Mouse (Mus musculus) embryonic facial prominence, embryonic 13.5 days (tissue): Measurements from ENCODE around the gene Dupd1. TPM values are rescaled to one million over a fixed set of nuclear protein-coding genes. Genes with fewer than 3 reads are reported as not detected.

Experiments used
- ATAC-seq: fragments of 200-750 bp; cut with Nextera tagmentation; 2 replicates; pipeline ENCODE4 v1.8.0; 2017; ENCODE audit warnings: low read depth; ENCODE audit not compliant: insufficient number of reproducible peaks, insufficient read depth, low FRiP score, low TSS enrichment
- H3K27ac ChIP-seq: fragments of 300-500 bp; sonication (generic); 2 replicates; pipeline ENCODE4 v1.5.1; 2015; ENCODE audit warnings: moderate library complexity, mild to moderate bottlenecking, inconsistent platforms
- H3K27me3 ChIP-seq: fragments of 300-500 bp; sonication (generic); 2 replicates; pipeline ENCODE4 v1.6.1; 2015; ENCODE audit warnings: mild to moderate bottlenecking, inconsistent platforms
- H3K36me3 ChIP-seq: fragments of 300-500 bp; sonication (generic); 2 replicates; pipeline ENCODE4 v1.6.1; 2015; ENCODE audit warnings: mild to moderate bottlenecking, inconsistent platforms
- H3K4me1 ChIP-seq: fragments of 300-500 bp; sonication (generic); 2 replicates; pipeline ENCODE4 v1.6.1; 2015; ENCODE audit warnings: inconsistent platforms
- H3K4me2 ChIP-seq: fragments of 300-500 bp; sonication (generic); 2 replicates; pipeline ENCODE4 v1.6.1; 2015; ENCODE audit warnings: moderate library complexity, mild to moderate bottlenecking, inconsistent platforms
- H3K4me3 ChIP-seq: fragments of 300-500 bp; sonication (generic); 2 replicates; pipeline ENCODE4 v1.5.1; 2015; ENCODE audit warnings: mild to moderate bottlenecking, inconsistent platforms
- H3K9ac ChIP-seq: fragments of 300-500 bp; sonication (generic); 2 replicates; pipeline ENCODE4 v1.6.1; 2015; ENCODE audit warnings: mild to moderate bottlenecking, inconsistent platforms
- H3K9me3 ChIP-seq: fragments of 300-500 bp; sonication (generic); 2 replicates; pipeline ENCODE4 v1.6.1; 2016; ENCODE audit warnings: inconsistent platforms
- WGBS: fragments of 180-500 bp; shearing (Covaris S2); methylation state at CpG from one replicate; pipeline ENCODE4 v1.1.7; 2015; ENCODE audit warnings: mixed read lengths; 5-methylcytosine and 5-hydroxymethylcytosine counted together
- polyA plus RNA-seq: library from polyadenylated mRNA; unstranded; fragments of >200 nt; fragmentation: Nextera tagmentation; extraction: Ambion mirVana; gene quantifications from 2 replicates; pipeline ENCODE4 v1.2.1, GENCODE M21; 2015

Dupd1 gene
- polyA plus RNA-seq, 1 experiment from 2014 or later, result 0.31 TPM

GRCm38 (mm10) chr14:21669633-21670421 is 44.5 kb downstream of the Dupd1 start:
- ATAC-seq, result no peak

GRCm38 (mm10) chr14:21669218-21669617 is 45.2 kb downstream of the Dupd1 start:
- ATAC-seq, result no peak
- no peak overlapping the region for H3K27ac ChIP-seq

More at GRCm38 (mm10) chr14:21669633-21670421, 44.5 kb downstream of the Dupd1 start:
- Histone ChIP-seq H3K27me3 (no peaks in the 10 kb centered on the region), H3K9ac (no peak overlapping the region), H3K4me1 (peaks cover 27% of the 10 kb centered on the region), H3K36me3 (peaks cover 66% of the 10 kb centered on the region), H3K27ac (no peak overlapping the region), H3K9me3 (no peaks in the 10 kb centered on the region), H3K4me3 (no peak overlapping the region), H3K4me2 (no peak overlapping the region)
- WGBS, result 78% methylated on average over 11 of the region's 11 CpGs

GRCm38 (mm10) chr14:21662465-21663142 is 51.8 kb downstream of the Dupd1 start:
- Histone ChIP-seq H3K4me2 (no peak overlapping the region), H3K4me3 (no peak overlapping the region), H3K4me1 (peaks cover 11% of the 10 kb centered on the region), H3K27ac (no peak overlapping the region), H3K9ac (no peak overlapping the region), H3K9me3 (no peaks in the 10 kb centered on the region), H3K27me3 (no peaks in the 10 kb centered on the region), H3K36me3 (peaks cover 80% of the 10 kb centered on the region)
- ATAC-seq, result no peak
- WGBS, result 78% methylated on average over 8 of the region's 8 CpGs

More at GRCm38 (mm10) chr14:21669218-21669617, 45.2 kb downstream of the Dupd1 start:
- WGBS, result 91% methylated on average over 11 of the region's 11 CpGs
- Histone ChIP-seq H3K4me3 (no peak overlapping the region), H3K9ac (no peak overlapping the region), H3K4me2 (no peak overlapping the region), H3K4me1 (peaks cover 21% of the 10 kb centered on the region), H3K36me3 (peaks cover 72% of the 10 kb centered on the region), H3K9me3 (no peaks in the 10 kb centered on the region), H3K27me3 (no peaks in the 10 kb centered on the region)

GRCm38 (mm10) chr14:21659652-21660051 is 54.7 kb downstream of the Dupd1 start:
- no peaks in the 10 kb centered on the region for H3K27me3 ChIP-seq
- no peak for ATAC-seq
- peaks cover 57% of the 10 kb centered on the region for H3K36me3 ChIP-seq
- H3K9me3 ChIP-seq, result no peaks in the 10 kb centered on the region
- no peak overlapping the region for H3K4me3 ChIP-seq
- WGBS, result 17% methylated on average over 5 of the region's 5 CpGs
- H3K4me1 ChIP-seq, result peaks cover 14% of the 10 kb centered on the region
- H3K9ac ChIP-seq, result no peak overlapping the region
- 0 out of 2 replicates have a peak overlapping the region, but pooled peaks have one; percentile 17 for H3K27ac ChIP-seq
- H3K4me2 ChIP-seq, result no peak overlapping the region

- Histone ChIP-seq H3K4me2 (no peak overlapping the region), H3K4me1 (peaks cover 14% of the 10 kb centered on the region), H3K9me3 (no peaks in the 10 kb centered on the region), H3K27ac (0 out of 2 replicates have a peak overlapping the region, but pooled peaks have one; percentile 17), H3K4me3 (no peak overlapping the region), H3K27me3 (no peaks in the 10 kb centered on the region), H3K36me3 (peaks cover 56% of the 10 kb centered on the region), H3K9ac (no peak overlapping the region)
- WGBS, result 74% methylated on average over 13 of the region's 13 CpGs
- no peak for ATAC-seq
These were observed 55.2 kb downstream of the Dupd1 start for GRCm38 (mm10) chr14:21659155-21659554.

- 57% methylated on average over 2 of the region's 2 CpGs for whole genome bisulfite sequencing
These were observed 60.6 kb downstream of the Dupd1 start for GRCm38 (mm10) chr14:21653813-21654212.

GRCm38 (mm10) chr14:21640806-21641435 is 73.5 kb downstream of the Dupd1 start:
- peaks cover 75% of the 10 kb centered on the region for H3K36me3 ChIP-seq

More at GRCm38 (mm10) chr14:21653813-21654212, 60.6 kb downstream of the Dupd1 start:
- peaks cover 30% of the 10 kb centered on the region for H3K36me3 ChIP-seq
- no peaks in the 10 kb centered on the region for H3K27me3 ChIP-seq
- H3K4me3 ChIP-seq, result no peak overlapping the region
- ATAC-seq, result no peak
- H3K9me3 ChIP-seq, result no peaks in the 10 kb centered on the region
- peaks cover 14% of the 10 kb centered on the region for H3K4me1 ChIP-seq
- no peak overlapping the region for H3K27ac ChIP-seq
- H3K4me2 ChIP-seq, result no peak overlapping the region
- no peak overlapping the region for H3K9ac ChIP-seq

GRCm38 (mm10) chr14:21636548-21636947 is 77.8 kb downstream of the Dupd1 start:
- Histone ChIP-seq H3K36me3 (peaks cover 73% of the 10 kb centered on the region), H3K9me3 (no peaks in the 10 kb centered on the region), H3K4me2 (no peak overlapping the region), H3K4me3 (no peak overlapping the region), H3K27me3 (no peaks in the 10 kb centered on the region), H3K4me1 (peaks cover 8% of the 10 kb centered on the region; the same call in 1 of the 2 replicates), H3K9ac (no peak overlapping the region), H3K27ac (no peak overlapping the region)
- no peak for ATAC-seq
- WGBS, result 71% methylated on average over 6 of the region's 6 CpGs

More at GRCm38 (mm10) chr14:21640806-21641435, 73.5 kb downstream of the Dupd1 start:
- no peaks in the 10 kb centered on the region for H3K4me1 ChIP-seq
- no peaks in the 10 kb centered on the region for H3K27me3 ChIP-seq
- no peaks in the 10 kb centered on the region for H3K9me3 ChIP-seq
- no peak overlapping the region for H3K4me2 ChIP-seq
- WGBS, result 72% methylated on average over 4 of the region's 4 CpGs
- no peak for ATAC-seq
- no peak overlapping the region for H3K4me3 ChIP-seq
- no peak overlapping the region for H3K9ac ChIP-seq
- H3K27ac ChIP-seq, result no peak overlapping the region

GRCm38 (mm10) chr14:21631665-21632200 is 82.6 kb downstream of the Dupd1 start:
- Histone ChIP-seq H3K4me3 (no peak overlapping the region), H3K27ac (no peak overlapping the region), H3K27me3 (no peaks in the 10 kb centered on the region), H3K36me3 (peaks cover 70% of the 10 kb centered on the region), H3K4me1 (peaks cover 8% of the 10 kb centered on the region; the same call in 1 of the 2 replicates), H3K9ac (no peak overlapping the region), H3K4me2 (no peak overlapping the region), H3K9me3 (no peaks in the 10 kb centered on the region)
- 64% methylated on average over 5 of the region's 5 CpGs for WGBS
- ATAC-seq, result no peak
